Mouse (Mus musculus) megakaryocyte, embryonic 14.5 days (primary cell): ENCODE data around the gene Ahnak.

Experiments
- FLI1 ChIP-seq: IDR thresholded peaks from 2 replicates; pipeline ENCODE4 v1.6.1; 2012; ENCODE audit warnings: low read length, inconsistent platforms, mixed read lengths
- GATA1 ChIP-seq: IDR thresholded peaks from 3 replicates; pipeline ENCODE4 v1.6.1; 2012; ENCODE audit warnings: mixed read lengths, low read length, inconsistent platforms, borderline replicate concordance

DNA sequence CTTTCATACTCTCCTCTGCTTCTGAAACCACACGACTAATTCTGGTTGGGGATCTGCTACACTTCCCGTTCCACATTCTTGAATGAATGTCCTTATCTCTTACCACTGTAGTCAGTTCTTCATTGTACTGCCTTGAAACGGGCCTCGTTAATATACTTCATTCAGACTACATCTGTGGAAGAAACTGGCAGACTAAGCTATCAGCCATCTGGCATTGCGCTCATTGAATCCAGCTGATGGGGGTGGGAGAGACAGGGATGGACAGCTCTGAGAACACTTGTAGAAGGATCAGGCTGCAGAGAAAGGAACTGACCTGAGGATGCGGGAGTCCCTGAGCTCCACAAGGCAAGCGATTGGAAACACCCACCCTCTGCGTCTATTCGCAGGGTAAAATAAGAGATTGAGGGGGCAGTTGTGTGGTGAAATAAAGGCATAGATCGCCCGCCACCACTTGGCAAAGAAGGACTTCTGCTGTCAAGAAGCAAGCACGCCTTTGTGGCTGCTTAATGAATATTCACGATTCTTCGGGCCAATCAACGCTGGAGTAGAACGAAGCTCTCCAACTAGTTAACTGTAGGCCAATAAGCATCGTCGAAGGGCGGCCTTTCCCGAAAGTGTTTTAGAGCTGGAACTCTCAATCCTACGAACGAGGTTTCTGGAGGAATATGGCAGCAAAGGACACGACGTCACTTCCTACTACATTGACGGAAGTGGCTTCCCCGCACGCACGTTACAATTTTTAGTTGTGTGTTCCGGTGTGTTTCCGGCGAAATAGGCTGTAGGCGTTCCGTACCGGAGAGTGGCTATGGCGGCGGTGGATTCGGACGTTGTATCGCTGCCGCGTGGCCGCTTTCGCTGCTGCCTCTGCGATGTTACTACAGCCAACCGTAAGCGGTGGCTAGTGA, 35.7 kb upstream of the Ahnak start, which contains the start of gene Tut1:
- TF ChIP-seq GATA1 (no peak), FLI1 (no peak)
